Mouse (Mus musculus) testis, postnatal 14 days (tissue): Measurements from ENCODE around the gene Gpnmb.
A peak's percentile ranks its signal among the peaks of the same experiment; 100 is the strongest.

Experiments
- DNase-seq: peaks from one replicate; pipeline ENCODE4 v3.0.0; 2021; ENCODE audit warnings: low spot score

The Gpnmb gene

GRCm38 (mm10) chr6:49036275-49037267, at the start of gene Gpnmb:
Gpnmb (plus strand) TSS chr6:49036546.
- no peak for DNase-seq

GRCm38 (mm10) chr6:48989971-48990370, 46.4 kb upstream of the Gpnmb start:
- DNase-seq, result no peak

DNA sequence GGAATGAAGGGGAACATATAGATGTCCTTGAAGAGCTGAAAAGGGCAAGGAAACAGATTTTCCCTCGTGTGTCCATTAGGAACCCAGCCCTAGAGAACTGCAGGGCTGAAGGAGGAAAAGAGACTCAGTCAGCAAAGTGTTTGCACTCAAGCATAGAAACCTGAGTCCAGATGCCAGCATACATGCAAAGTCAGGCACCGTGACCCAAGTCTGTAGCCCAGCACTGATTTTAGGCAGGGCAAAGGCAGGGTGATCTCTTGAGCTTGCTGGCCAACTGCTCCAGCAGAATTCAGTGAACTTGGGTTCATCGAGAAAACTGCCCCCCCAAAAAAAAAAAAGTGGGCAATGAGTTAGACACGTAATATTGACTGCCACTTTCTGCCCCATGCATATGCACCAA, 44.4 kb upstream of the Gpnmb start:
- DNase-seq, result no peak

DNA sequence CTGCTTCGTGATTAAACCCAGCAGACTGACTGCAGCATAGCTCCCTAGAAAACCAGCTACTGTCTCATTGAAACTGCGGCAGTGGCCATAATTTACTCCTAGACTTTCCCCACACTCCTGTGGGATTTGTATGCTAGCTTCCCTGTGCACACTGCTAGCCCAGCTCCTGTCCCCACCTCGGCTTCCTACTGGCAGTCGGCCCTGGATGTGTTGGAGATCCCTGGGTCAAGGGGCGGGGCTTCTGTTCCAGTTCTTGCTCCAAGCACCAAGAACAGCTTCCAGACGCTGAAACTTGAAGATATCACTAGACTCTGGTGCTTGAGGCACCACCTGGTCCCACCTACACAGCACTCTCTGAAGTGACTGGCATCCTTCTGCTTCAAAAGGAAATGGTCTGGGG, 38.2 kb upstream of the Gpnmb start:
- no peak for DNase-seq

DNA sequence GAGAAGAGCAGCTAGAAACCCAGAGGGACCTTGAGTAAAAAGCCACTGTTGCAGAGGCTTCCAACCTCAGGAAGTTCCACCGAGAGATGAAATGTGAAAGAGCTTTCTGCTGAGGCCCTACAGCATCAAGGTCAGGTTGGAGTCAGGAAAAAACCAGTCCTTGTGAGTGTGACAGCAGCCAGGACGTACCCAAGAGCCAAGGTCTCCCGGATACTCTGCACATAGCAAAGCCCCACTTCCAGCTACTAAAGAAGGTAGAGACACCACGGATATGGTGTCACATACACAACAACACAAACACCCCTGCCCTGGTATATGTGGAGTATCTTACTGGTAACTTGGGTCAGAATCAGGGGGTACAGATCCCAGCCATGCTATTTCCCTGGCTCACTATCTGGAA, 37.5 kb upstream of the Gpnmb start:
- no peak for DNase-seq

DNA sequence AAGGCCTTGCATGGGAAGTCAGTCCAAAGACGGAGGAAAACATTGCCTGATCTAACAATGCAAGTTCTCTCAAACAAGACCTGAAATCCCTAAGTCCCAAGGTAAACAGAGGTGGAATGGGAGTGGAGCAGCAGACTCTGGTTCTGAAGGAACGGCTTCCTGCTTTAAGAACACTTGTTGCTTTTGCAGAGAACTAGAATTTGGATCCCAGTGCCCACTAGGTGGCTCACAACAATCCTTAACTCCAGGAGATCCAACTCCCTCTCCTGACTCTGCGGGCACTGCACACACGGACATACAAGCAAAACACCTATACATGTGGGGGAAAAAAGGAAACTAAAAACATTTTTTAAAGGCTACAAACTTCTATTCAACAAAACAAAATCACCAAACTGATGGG, 33.0 kb upstream of the Gpnmb start:
- DNase-seq, result no peak

GRCm38 (mm10) chr6:49007981-49008380, 28.4 kb upstream of the Gpnmb start:
- peak; percentile 53 for DNase-seq

DNA sequence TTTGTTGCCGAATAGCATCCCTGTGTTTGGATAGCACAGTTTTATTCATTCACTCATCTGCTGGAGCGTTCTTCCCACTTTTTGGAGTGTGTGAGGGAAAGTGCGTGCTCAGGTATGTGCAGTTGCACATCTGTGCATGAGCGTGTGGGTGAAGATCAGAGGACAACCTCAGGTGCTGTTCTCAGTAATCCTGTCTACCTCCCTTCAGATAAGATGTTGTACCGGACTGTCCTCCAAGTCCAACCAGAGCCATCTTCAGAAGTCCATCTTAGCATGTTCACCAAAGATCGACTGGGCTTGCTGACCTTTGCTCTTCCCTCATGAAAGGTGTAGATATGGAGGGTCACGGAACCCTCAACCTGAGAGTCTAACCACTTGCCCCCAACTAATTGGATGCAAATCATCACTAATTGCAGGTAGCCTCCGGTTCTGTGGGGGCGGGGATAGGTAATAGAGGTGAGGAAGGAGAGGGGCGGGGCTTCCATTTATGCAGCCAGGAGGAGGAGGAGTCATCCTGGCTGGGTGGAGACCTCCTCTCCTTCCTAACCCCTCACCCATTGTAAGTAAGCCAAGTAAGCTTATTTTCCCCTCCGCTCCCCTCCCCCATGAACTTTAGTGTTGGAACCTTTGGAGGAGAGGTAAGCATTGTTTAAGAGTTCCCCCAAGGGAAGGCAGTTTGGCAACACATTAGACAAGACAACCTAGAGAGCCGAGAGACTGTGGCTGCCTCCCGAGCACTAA, 27.8 kb upstream of the Gpnmb start:
- no peak for DNase-seq

- no peak for DNase-seq
Observed at GRCm38 (mm10) chr6:49009161-49009555, 27.2 kb upstream of the Gpnmb start.

GRCm38 (mm10) chr6:49009665-49010064, 26.7 kb upstream of the Gpnmb start:
- no peak for DNase-seq

DNA sequence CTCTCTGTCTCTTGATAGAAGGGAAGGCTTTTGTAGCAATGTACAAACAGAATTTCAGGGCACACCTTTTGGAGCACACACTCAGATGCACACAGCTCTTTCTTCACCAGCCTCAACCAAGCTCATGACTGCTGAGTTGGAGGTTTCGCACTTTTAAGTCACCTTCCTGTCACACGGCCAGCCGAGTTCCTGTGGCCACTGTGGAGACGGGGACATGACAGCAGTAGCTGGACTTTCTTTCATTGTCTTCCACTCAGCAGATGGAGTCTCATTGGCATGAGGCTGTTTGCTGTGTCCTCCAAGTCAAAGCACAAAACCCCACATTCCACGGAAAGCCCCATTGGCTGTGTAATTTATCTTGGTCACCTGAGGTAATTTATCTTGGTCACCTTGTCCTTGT, 25.2 kb upstream of the Gpnmb start:
- no peak for DNase-seq

GRCm38 (mm10) chr6:49013023-49013422, 23.3 kb upstream of the Gpnmb start:
- no peak for DNase-seq

DNA sequence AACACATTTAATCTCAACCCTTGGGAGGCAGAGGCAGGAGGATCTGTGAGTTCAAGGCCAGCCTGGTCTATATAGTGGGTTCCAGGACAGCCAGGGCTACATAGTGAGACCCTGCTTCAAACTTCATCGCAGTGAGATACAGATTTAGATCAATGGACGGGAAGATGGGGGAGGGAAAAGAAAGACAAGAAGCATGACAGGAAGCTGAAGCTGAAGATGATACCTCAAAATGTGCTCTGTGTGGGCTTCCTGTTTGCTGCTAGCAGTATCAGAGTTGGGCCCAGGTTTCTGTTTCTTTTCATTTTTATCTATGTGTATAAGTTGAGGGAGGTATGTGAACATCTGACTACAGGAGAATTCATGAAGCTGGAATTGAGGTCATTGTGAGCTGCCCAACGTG, 22.9 kb upstream of the Gpnmb start:
- DNase-seq, result no peak

GRCm38 (mm10) chr6:49017150-49017549, 19.2 kb upstream of the Gpnmb start:
- no peak for DNase-seq

- no peak for DNase-seq
Observed at GRCm38 (mm10) chr6:49019341-49019740, 17.0 kb upstream of the Gpnmb start.

DNA sequence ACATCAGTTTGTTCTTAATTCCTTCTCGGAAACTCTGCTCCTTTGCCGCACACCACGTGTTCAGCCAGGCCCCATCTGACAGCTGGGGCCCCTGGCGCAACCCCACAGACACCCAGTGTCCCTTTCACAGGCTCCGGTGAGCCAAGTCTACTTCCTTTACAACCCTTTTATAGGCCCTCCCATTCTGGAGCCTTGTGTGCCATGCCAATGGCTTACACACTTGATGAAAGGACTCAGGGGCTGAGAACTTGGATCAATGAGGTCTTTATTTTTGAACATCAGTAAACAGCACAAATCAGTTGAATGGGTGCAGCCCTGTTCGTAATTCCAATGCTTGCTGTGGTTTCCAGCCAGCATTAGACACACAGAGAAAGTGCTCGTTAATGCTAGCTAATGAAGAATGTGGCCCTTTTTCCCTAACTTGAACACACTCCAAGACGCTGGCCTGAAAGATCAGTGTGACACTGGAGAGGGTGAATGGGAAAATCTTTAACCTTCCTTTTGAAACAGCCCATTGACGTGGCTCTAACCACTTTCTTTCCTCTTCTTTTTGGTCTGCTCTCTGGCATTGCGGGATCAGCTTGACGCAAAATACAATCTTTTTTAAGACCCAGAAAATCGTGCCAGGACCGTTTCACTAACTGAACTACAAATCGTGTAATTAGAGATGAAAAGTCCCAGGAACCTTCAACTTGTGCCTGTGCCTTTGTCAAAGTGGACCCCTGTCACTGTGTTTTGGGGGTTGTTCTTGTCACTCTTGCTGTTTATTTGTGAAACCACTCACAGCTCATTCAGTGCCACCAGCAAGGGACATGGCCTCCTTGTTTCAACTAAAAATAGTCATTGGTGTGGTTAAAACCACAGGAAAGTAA, 15.0 kb upstream of the Gpnmb start:
- no peak for DNase-seq

DNA sequence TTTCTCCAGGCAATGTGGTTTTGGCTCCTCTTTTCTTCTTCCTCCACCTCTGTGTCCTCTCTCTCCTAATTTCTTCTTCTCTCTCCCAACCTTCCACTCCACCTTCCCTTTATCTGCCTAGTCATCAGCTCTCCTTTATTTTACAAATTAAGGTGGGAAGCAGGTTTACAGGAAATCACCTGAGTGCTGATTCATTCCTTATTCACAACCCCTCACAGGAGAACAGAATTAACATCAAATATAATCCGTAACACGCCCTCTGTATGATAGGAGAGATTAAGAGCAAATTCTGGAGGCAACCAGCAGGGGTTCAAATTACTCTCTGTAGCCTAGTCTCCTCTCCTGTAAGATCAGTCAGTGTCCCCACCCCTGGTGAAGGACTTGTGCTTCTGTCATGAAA, 14.0 kb upstream of the Gpnmb start:
- DNase-seq, result no peak

GRCm38 (mm10) chr6:49023315-49023714, 13.0 kb upstream of the Gpnmb start:
- DNase-seq, result no peak

DNA sequence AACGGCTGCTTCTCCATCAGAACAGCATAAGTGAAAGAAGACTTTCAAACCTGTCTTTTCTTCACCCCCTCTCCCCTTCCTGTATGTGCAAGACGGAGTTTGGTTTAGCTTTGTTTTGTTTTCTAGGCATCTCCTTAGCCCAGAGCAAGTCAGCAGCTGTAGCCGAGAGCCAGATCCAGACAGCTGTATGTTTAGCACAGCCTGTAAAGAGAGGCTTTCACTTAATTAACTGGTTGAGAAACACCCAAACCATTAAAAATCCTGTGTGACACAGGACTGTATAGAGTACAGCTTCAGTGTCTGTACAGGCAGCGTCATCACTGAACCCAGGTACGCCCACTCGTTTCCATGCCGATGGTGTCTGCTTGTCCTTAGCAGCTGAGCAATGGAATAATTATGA, 11.1 kb upstream of the Gpnmb start:
- DNase-seq, result no peak

- no peak for DNase-seq
Observed at GRCm38 (mm10) chr6:49026496-49026895, 9.8 kb upstream of the Gpnmb start.

DNA sequence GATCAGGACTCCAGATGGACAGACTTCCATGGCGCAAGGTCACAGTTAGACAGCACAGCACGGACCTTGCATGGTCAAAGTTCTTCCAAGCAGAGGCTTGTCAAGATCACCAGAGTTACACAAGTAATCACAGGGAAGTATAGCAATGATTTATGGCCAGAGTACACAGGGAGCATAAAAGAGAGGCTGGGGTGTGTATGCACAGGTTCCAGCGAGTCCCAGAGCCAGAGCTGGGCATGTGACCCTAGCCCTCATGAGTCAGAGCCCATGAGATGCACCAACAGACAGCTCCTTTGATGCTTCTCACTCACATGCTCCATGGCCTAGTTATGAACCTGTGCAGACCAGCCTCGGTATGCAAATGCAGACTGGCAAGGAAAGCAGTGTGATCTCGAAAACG, 8.3 kb upstream of the Gpnmb start:
- DNase-seq, result no peak

- DNase-seq, result no peak
Observed at GRCm38 (mm10) chr6:49028708-49029107, 7.6 kb upstream of the Gpnmb start.
